Mouse (Mus musculus): ENCODE data around the gene Xrcc5.

Xrcc5 gene

DNA sequence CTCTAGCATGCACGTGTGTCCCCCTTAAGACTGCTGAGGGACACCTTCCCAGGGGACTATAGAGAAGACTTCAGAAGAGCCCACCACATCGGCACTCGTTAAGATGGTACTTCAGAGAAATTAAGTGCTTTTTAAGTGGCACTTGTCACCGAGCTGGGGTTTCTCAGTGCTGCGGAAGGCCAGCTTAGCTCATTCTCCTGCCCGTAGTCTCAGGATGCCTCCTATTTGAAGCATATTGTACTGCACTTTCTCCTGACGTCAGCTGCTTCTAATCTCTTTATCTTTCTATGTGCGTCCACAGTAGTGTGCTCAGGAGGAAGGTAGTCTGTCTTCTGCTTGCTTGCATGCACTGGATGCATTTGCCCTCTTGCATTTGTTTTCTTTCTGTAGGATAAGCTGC lies 9.2 kb downstream of the Xrcc5 start:
- DNase-seq: no peak

DNA sequence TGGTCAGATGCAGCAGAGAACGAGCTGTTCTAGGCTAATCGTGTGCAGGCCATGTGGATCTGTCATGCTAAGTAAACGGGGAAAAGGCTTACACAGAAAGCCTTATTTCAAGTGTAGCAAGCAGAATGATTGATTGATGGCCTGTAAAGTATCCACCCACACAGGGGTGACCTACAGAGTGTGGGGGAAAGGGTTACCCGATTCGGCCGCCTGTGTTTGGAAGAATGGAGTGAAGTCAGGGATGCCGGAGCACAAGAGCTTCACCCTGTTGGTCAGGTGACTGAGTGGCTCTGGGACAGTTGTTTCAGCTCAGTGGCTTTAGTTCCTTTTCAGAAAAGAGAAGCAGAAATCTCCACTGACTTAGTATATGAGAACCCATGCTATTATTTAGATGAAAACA lies 9.7 kb downstream of the Xrcc5 start:
- no peak for DNase-seq

DNA sequence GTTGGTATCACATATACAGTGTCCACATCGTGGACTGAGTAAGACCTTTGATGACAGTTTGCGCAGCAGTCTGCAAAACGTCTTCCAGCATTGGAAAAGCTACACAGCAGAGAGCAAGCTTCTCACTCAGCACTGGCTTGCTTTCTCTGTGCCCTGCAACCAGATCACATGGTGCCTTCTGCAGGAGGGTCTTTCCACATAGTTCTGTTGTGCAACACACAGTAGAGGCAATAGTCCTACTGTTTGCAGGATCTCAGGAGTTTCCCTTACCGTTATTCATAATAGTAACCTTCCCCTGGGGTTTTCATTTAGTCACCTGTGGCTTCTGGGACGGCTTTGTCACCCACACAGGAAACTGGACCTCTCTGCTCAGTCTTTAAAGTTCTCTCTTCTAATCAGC lies 13.5 kb downstream of the Xrcc5 start:
- DNase-seq: no peak

DNA sequence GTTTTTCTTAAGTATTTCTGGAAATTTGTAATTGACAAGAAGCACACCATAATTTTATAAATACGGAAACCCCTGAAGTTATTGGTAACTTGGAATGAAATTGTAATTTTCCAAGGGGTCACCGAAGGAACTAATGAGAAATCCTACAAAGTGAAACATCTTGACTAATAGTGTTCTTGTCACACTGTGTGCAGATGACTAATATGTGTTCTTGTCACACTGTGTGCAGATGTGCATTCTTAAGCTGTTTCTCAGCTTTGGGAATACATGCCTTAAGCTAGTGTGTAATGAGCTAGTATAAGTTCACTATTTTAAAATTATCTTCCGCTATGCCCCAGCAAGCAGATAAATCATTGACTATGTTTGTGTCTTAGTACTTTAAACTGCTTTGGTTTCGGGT lies 16.0 kb downstream of the Xrcc5 start:
- no peak for DNase-seq

DNA sequence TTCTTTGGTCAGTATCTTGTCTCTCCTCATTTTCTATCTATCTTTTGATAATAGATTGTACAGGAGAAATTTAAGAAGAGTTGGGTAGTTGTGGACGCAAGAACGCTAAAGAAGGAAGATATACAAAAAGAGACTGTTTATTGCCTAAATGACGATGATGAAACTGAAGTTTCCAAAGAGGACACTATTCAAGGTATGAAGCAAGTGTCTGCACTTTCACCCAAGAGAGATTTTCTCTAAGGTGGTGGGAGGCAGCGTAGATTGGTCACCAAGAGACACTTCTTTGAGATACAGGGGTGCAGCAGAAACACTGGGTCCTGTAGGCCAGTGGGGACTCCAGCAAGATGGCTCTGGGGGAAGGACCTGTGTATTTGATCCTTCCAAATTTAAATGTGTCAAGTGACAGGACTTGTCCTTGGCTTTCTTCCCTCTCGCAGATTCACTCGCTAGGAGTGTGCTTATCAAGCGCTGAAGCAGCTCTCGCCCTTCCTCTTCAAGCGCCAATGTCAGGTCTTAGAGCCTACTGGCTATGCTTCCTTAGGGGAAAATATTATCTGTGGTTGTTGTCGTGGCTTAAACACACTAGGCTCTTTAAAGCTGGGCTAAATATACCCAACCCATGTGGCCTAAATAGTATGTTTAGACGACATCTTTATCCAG lies 19.1 kb downstream of the Xrcc5 start:
- no peak for DNase-seq

DNA sequence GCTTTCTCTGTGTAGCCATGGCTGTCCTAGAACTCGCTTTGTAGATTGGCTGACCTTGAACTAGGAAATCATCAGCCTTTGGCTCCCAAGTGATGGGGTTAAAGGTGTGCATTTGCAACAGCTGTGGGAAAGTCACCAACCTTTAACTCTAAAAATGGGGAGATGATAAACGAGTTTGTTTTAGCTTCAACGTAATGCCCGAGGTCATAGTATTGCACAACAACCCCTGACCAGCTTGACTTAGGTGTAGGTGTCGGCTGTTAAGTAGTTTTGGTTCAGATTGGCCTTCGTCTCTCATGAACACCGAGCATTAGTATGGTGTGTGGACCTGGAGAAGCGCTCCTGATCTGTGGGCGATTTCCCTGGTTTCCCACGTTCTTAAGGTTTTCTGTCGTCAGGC lies 27.6 kb downstream of the Xrcc5 start:
- no peak for DNase-seq

DNA sequence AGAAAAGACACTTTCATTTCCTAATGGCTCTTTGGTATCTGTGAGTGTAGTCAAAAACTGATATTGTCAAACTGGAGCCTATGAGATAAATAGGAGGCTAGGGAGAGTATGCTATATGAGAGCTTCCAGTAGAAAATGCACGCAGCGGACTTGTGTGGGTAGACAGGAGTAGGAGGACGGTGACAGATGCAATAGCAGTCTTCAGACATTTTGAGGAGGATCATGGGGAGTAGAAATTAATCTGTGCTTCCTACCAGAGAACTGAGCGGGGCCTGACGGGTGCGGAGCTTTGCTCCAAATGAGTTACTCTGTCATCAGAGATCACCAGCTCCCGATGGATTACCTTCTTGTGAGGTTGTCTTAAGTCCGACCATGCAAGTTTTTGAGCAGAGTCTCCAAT lies 29.6 kb downstream of the Xrcc5 start:
- no peak for DNase-seq

DNA sequence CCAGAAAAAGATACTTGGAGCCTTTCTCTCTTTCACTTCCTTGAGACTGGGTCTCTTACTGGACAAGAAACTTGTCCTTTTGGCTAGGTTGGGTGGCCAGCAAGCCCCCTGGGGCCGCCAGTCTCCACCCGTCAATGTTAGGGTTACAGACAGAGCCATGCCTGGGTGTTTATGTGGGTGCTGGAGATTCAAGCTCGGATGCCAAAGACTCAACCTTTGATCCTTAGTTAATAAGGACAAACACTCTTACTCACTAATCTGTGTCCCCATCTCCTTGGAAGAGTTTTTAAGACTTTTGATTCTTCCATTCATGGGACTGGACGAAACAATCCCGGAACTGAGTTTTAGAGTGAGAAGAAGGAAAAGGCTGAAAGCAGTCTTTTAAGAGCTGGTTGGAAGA lies 31.1 kb downstream of the Xrcc5 start:
- no peak for DNase-seq

DNA sequence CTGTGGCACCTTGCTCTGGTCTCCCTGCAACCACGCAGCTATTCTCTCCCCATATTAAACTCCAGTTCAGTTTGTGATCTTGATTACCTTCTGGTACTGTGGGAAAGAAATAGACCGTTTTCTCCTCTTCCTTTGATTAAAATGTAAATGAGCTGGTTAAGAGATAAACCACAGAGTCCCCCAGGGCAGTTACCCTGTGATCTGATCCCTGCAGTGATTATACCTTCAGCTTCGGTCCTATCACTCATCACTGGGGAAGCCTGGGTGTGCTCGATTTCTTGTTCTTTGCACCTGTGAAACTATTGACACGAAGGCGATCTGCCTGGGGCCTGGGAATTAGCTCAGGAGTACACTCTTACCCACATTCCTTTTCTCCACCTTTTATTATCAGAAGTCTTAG lies 40.7 kb downstream of the Xrcc5 start:
- no peak for DNase-seq

DNA sequence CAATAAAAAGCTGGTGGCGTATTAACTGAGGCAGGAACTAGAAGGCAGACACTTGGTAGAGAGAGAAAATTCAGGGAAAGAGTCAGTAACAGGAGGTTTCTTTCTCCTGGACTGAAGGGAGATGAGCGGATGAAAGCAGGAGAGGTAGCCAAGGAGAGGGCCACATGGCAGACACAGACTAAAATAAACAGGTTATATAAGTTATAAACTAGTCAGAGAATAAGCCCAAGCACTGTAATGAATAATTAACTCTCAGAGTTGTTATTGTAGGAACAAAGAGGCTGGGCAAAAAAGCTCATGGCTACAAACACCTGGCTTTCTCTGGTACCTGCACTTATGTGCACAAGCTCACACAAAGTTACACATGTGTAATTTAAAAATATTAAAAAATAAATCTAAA lies 47.6 kb downstream of the Xrcc5 start:
- DNase-seq: no peak

DNA sequence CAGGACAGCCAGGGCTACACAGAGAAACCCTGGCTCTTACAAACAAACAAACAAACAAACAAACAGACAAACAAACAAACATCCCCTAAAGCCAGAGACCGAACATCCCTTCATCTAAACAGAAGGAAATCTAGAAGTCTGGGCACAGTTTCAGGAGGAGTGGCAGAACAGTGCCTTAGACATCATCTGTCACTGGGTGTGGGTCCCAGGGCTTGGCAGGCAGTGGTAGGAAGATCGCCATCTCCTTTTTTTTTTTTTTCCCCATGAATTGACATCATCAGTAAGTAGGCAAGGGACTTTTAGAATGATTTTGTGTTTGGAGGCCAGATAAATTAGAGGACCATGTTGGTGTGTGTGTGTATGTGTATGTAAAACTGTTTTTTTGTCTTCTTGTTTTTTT lies 51.0 kb downstream of the Xrcc5 start:
- DNase-seq: no peak

DNA sequence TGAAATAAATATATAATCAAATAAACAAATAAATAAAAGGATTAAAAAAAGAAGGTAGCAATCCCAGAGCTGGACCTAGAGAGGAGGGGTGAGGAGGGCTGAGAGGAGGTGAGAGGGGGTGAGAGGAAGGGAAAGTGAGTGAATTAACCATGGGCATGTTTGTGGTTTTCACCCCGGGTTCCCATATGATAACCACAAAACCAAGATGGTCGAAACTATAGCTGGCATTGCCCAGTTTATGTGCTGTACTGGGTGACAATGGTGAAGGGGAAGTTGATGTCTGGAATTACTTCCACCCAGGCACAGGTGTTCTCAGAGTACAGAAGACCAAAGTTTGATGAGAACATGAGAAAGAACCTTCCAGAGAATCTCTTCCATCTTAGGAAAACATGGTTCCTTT lies 52.2 kb downstream of the Xrcc5 start:
- DNase-seq: no peak

DNA sequence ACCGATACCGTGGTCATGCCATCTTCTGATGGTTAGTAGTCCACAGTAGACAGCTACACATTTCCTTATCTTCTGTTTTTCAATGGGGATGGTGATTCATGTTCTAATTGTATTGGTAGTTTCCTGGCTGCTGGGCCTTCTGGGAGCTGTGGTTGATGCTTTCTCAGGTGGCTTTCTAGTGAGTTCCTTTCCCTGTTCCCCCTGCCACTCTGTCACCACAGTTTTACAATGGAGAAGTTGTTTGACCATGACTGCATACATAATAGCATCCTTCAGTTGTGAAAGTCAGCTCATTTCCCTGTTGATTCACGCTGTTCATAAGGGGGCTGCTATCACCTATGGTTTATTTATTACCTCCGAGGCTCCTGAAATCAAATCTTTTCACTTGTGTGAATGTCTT lies 53.6 kb downstream of the Xrcc5 start:
- no peak for DNase-seq

DNA sequence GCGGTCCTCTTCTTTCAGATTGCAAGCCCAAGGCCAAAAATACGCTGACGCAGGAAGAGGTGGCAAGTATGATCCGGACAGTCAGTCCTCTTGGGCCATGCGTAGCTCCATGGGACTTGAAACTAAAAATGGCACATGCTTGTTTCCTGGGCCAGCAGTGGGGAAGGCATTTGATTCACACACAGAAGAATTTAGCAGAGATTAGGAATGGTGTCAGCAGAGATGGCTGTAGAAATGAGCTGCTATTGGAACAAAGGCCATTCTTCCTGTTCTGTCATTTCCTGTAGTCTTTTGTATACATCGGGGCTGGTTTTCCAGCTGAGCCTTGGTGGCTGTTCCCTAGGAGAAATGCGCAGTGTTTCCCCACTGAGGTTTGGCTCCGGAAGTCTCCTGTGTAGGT lies 57.4 kb downstream of the Xrcc5 start:
- no peak for DNase-seq

DNA sequence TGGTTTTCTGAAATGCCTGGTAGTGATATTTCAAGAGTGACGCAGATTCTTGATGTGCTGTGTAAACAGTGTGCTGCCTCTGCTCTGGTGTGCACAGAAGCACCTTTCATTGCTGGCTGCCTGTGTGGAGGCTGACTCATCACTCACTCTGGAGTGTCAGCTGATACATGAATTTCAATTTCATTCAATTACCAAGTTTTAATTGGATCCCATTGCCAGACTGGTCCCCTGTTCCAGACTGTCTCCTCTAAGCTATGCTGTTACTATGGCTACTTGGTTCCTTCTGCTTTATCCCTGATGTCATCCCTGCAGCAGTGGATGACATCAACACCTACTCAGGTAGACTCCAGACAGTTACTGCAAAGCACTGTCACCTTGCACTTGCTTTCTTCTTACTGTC lies 65.3 kb downstream of the Xrcc5 start:
- no peak for DNase-seq

DNA sequence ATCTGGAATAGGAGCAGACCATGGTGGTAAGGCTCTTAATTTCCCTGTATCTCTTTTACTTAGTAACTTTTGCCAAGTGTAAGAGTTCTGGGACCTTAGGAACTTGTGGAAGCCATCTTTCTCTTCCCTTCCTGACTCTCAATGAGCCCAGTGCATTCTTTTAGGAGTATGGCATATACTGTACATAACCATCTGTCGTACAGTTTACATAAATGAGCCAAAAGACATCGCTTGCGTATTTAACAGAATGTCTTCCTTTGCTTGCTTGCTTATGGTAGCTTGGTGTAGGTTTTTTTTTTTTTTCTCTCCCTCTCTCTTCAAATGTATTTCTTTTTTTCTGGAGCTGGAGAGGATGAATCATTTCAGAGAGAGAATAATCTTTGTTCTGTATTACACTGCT lies 65.7 kb downstream of the Xrcc5 start:
- DNase-seq: no peak

DNA sequence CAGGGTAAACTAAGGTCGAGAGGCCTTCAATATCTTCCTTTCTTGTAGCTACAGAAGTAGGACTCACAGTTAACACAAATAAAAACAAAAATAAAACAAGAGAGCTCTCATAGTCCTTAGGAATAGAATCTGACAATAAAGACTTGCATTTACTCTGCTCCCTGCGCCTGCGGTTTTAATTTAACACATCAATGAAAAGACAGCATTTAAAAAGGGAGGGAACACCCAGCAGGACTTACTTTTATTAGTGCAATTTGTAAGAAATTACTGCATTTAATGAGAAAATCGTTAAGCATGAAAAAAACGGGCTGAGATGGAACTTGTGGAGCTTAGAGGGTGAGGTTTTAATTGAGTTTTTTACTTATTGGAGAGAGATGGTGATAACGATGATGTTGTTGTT lies 66.4 kb downstream of the Xrcc5 start:
- no peak for DNase-seq

DNA sequence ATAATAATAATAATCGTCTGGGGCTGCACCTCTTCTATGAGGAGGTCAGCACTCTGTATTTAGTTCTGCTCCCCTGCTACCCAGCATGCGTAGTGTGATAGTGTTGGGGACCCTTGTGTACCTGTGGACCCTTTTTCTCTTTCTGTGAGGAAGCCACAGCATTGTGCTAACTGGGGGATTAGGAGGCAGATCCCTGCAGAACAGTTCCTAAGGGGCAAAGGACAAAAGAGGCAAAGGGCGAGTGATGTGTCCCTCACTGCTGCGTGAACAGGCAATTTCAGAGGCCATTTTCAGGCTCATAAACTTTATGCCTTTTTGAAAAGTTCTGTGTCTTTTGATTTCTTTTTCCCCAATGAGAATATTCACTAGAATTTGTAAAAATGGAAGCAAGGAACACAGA lies 66.8 kb downstream of the Xrcc5 start:
- DNase-seq: no peak

DNA sequence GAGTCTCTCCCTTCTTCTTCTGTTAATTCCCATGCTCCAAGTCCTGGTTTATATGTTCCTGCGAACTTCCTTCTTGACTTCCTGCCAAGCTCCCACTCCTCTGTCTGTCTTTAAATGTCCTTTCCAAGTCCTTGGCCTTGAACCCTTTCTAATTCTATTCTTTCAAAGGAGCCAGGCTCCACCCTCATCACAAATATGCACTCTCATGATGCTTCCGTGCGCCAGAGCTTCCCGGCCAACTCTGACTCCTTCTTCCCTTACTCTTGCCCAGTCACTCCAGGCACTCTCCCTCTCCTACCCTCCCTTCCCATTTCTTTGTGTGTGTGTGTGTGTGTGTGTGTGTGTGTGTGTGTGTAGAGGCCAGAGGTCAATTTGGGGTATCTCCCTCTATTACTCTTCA lies 70.9 kb downstream of the Xrcc5 start:
- DNase-seq: no peak

DNA sequence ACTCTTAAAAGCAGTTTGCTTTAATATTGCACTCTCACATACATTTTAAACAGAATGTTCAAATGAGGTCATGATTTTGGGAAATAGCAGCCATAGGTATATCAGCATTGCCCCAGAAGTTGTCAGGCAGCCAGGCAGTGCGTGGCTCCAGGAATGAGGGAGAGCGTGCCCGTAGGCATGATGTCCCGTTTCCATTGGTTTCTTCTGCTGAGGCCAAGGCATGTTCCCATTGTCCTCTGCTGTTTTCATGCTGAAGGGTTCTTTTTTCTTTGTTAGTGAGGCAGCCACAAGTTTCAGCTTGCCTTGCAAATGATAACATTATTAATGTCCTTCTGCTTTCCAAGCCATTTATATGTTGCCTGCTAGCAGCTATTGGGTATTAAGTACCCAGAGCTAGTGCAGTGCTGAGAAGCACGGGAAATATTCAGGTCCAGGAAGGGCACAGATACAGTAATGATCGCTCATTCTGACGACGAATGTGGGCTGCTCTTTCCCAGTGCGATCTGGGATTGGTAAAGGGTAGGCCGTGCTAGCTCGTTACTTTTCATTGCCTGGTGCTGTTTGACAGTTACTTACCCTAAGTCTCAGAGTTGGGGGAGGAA lies 72.6 kb downstream of the Xrcc5 start:
- no peak for DNase-seq

DNA sequence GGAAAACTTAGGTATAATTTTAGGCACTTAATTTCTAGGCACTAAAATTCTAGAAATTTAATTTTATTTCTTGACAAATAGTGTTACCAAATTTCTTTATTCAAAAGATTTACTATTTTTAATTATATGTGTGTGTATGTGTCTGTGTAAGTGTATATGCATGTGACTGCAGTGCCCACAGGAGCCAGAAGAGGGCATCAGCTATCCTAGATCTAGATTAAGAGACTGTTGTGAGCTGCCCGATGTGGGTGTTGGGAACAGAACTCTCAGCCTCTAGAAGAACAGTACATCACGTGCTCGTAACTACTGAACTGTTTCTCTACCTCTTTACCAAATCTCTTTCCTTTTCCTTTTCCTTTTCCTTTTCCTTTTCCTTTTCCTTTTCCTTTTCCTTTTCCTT lies 73.3 kb downstream of the Xrcc5 start:
- no peak for DNase-seq

DNA sequence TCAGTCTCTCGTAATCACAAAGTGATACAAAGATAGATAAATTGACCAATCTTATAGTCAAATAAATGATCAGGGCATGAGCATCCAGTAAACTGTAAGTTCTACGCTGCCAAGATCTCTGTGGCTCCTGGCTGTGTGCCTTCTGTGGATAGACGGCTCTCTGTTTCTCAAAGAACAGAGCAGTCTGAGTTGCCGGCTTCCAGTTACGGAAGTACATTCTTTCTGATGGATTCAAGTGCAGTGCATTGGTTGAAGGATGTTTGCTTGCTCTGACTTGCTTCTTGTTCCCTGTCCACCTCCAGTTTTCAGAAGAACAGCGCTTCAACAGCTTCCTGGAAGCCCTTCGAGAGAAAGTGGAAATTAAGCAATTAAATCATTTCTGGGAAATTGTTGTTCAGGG lies 75.8 kb downstream of the Xrcc5 start:
- DNase-seq: no peak

DNA sequence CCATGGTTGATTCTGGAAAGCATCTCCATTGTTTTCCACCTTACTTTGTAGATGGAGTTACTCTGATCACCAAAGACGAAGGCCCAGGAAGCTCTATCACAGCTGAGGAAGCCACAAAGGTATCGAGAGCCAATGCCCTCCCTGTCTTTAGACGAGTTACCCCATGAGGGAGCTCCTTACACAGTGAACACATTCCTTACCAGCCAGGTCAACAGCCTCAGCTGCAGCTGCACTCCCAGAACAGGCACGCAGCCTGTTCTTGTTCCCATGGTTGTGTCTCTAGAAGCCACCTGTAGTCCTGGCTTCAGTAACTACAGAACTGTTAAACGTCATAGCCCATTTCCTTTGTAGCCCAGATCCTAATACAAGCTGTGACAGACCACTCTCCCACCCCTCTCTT lies 76.4 kb downstream of the Xrcc5 start:
- DNase-seq: no peak

DNA sequence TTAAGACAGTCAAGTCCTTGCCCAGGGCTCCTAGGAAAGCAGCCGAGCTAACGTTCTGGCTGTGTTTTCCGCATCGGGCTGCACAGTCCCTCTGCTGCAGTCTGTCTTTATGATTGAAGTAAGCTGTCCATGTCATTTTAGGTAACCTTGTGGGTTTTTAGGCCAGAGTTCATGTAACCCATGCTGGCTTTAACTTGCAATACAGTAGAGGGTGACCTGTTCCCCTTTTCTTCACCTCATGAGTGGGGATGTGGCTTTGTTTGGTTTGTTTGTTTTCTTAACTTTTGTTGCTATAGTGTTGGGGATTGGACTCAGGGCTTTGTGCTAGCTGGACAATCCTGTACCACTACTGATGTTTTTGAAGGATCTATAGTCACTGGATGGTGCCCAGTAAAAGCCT lies 83.2 kb downstream of the Xrcc5 start:
- no peak for DNase-seq

DNA sequence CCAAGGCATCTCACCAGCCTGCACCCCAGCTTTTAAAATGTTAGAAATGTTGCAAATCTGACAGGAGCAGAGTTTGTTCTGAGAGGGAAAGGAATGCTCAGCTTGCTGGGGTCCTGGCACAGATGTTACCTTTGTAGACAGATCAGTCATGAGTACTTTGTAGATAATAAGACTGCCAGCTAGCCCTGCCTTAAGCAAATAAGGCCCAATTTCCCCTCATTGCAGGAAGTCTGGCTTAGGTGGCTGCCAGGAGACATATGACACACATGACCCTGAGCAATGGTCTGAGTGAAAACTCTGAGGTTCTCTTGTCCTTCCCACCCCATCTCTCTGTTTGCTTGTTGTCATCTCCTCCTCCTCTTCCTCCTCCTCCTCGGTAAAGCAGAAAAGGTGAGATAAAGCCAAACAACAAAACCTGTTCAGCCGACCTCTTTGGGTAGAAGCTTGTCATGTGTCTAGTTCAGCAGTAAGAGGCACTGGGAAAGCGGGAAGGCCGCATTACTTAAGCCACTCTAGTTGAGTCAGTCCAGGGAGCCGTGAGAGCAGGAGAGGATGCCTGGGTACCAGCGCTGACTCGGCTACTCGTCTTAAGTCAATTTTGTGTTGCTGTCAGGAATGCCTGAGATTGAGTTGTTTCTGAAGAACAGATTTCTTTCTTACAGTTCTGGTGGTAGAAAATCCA lies 92.6 kb downstream of the Xrcc5 start:
- DNase-seq: no peak
